ENCODE assay signal across 10 mouse cellular contexts in genomic region chr1:171390101-171390500, GRCm38 (mm10). TPM values are rescaled to one million over a fixed set of nuclear protein-coding genes. Genes with fewer than 3 reads are reported as not detected.
DNase-seq lines count a peak whose midpoint lies in the region; ATAC-seq and TF ChIP-seq lines count a peak whose summit lies in the region.
"Had no signal": no experiment of that assay in that cellular context is flagged by ENCODE, and none has a peak within 500 bp of the region (broad histone marks: within the 10 kb centered on the region; RNA-seq: fewer than 3 reads in every experiment).

No protein-coding gene starts in this region.

- WGBS in lung, embryonic 16.5 days: 62% methylated on average over 4 of the region's 4 CpGs

- TF ChIP-seq EP300 in ES-Bruce4 (IDR thresholded peaks at IDR 0.05; ENCODE audit: insufficient read depth, low read depth, low read length): 0 out of 2 replicates have a peak, but pooled peaks have one; percentile 26

- ATAC-seq in lung, embryonic 16.5 days (ENCODE audit: low read depth): peak; percentile 50; the same call in 1 of the 2 replicates

- no peaks in the 10 kb centered on the region for H3K9me3 ChIP-seq in ES-Bruce4 (replicated peaks; ENCODE audit: control insufficient read depth, insufficient read depth, low read length, poor library complexity, severe bottlenecking)
- no peaks in the 10 kb centered on the region for H3K9me3 ChIP-seq in lung, embryonic 16.5 days (ENCODE audit: control insufficient read depth, low read length)
- H3K9me3 ChIP-seq: limb, embryonic 13.5 days had no signal

- H3K36me3 ChIP-seq in ES-Bruce4 (ENCODE audit: control insufficient read depth, insufficient read depth, low read length, poor library complexity, severe bottlenecking): no peaks in the 10 kb centered on the region
- H3K36me3 ChIP-seq in lung, embryonic 16.5 days (ENCODE audit: control insufficient read depth, insufficient read depth, low read length): no peaks in the 10 kb centered on the region
- H3K36me3 ChIP-seq in splenic B cell, adult 2 months (ENCODE audit: control insufficient read depth, insufficient read depth, low read length, poor library complexity, severe bottlenecking): peaks cover 13% of the 10 kb centered on the region
- H3K36me3 ChIP-seq: limb, embryonic 13.5 days had no signal

- H3K4me2 ChIP-seq in lung, embryonic 16.5 days (ENCODE audit: low read depth, low read length): no peak overlapping the region
- H3K4me2 ChIP-seq: limb, embryonic 13.5 days had no signal

- no peak overlapping the region for H3K27ac ChIP-seq in ES-Bruce4 (ENCODE audit: insufficient read depth, low read length)
- H3K27ac ChIP-seq in lung, embryonic 16.5 days (ENCODE audit: low read length): no peak overlapping the region
- H3K27ac ChIP-seq: limb, embryonic 13.5 days had no signal

- TF ChIP-seq POLR2A in ES-Bruce4 (IDR thresholded peaks at IDR 0.05; ENCODE audit: insufficient read depth, low read length): no peak

- no peak overlapping the region for H3K4me3 ChIP-seq in ES-Bruce4 (ENCODE audit: low read depth, low read length)
- no peak overlapping the region for H3K4me3 ChIP-seq in lung, embryonic 16.5 days (ENCODE audit: low read length)
- H3K4me3 ChIP-seq: limb, embryonic 13.5 days had no signal

- DNase-seq in brain, adult 2 months (ENCODE audit: low read depth, low spot score): peak; percentile 32
- peak; percentile 94 for DNase-seq in splenic B cell, adult 2 months (ENCODE audit: low read depth, low spot score)
- DNase-seq in left cerebral cortex, postnatal 36 days (ENCODE audit: low spot score in 2 of 2): no peak
- no peak for DNase-seq in right cerebral cortex, adult 2 months (ENCODE audit: low spot score in 2 of 2)
- DNase-seq in kidney, postnatal 14 days: no peak
- DNase-seq: cerebellum, postnatal 25 days; gastrocnemius, postnatal 36 days had no signal

- intact Hi-C loops in left cerebral cortex, postnatal 36 days (cut with DNase I): no loop called here

- no peak overlapping the region for H3K9ac ChIP-seq in ES-Bruce4 (ENCODE audit: low read depth, poor library complexity, severe bottlenecking)
- H3K9ac ChIP-seq in lung, embryonic 16.5 days (ENCODE audit: low read length): no peak overlapping the region
- H3K9ac ChIP-seq: limb, embryonic 13.5 days had no signal

- H3K4me1 ChIP-seq in ES-Bruce4 (ENCODE audit: control insufficient read depth, insufficient read depth, low read length): peaks cover 4% of the 10 kb centered on the region
- no peaks in the 10 kb centered on the region for H3K4me1 ChIP-seq in lung, embryonic 16.5 days (replicated peaks; ENCODE audit: control insufficient read depth, insufficient read depth, low read length)

- no peak for TF ChIP-seq CTCF in ES-Bruce4 (IDR thresholded peaks at IDR 0.05; ENCODE audit: low read depth, low read length)

- H3K27me3 ChIP-seq in ES-Bruce4 (ENCODE audit: control insufficient read depth, insufficient read depth, low read length, poor library complexity, severe bottlenecking): no peaks in the 10 kb centered on the region
- no peaks in the 10 kb centered on the region for H3K27me3 ChIP-seq in lung, embryonic 16.5 days (ENCODE audit: control insufficient read depth, insufficient read depth, low read depth, low read length)
- H3K27me3 ChIP-seq in splenic B cell, adult 2 months (ENCODE audit: control insufficient read depth, insufficient read depth, low read length, poor library complexity, severe bottlenecking): no peaks in the 10 kb centered on the region
- H3K27me3 ChIP-seq: limb, embryonic 13.5 days had no signal

RNA-seq across cellular contexts. Expression of gene Arhgap30, which starts 1.3 kb away (rescaled TPM):
- 0.78 and 1.1 TPM in 2 replicates for polyA plus RNA-seq in ES-Bruce4 (2011; ENCODE audit: insufficient read depth, insufficient read length, low read depth, missing spikeins)
- polyA plus RNA-seq in lung, embryonic 16.5 days (2015; fragmentation: Nextera tagmentation; extraction: Ambion mirVana): 2.6 and 3.2 TPM in 2 replicates
- total RNA-seq in left cerebral cortex, postnatal 36 days (2021): 1 to 10 TPM; 1.7 to 1.8 TPM

RNA-seq across cellular contexts. Expression of gene Nectin4, which starts 20.2 kb away (rescaled TPM):
- polyA plus RNA-seq in ES-Bruce4 (2011; ENCODE audit: insufficient read depth, insufficient read length, low read depth, missing spikeins): 4.3 and 4.6 TPM in 2 replicates
- polyA plus RNA-seq in lung, embryonic 16.5 days (2015; fragmentation: Nextera tagmentation; extraction: Ambion mirVana): 7.4 and 9.4 TPM in 2 replicates
- 1 to 10 TPM; 2.3 to 3.9 TPM for total RNA-seq in left cerebral cortex, postnatal 36 days (2021)

RNA-seq across cellular contexts. Expression of gene Usf1, which starts 21.0 kb away (rescaled TPM):
- polyA plus RNA-seq in ES-Bruce4 (2011; ENCODE audit: insufficient read depth, insufficient read length, low read depth, missing spikeins): 57.7 and 79.4 TPM in 2 replicates
- polyA plus RNA-seq in lung, embryonic 16.5 days (2015; fragmentation: Nextera tagmentation; extraction: Ambion mirVana): 73.6 and 81.7 TPM in 2 replicates
- total RNA-seq in left cerebral cortex, postnatal 36 days (2021): 100 to 1,000 TPM; 107 to 113 TPM

RNA-seq across cellular contexts. Expression of gene Tstd1, which starts 28.6 kb away (rescaled TPM):
- 9.9 TPM in 2 replicates for polyA plus RNA-seq in ES-Bruce4 (2011; ENCODE audit: insufficient read depth, insufficient read length, low read depth, missing spikeins)
- 5.9 and 8.4 TPM in 2 replicates for polyA plus RNA-seq in lung, embryonic 16.5 days (2015; fragmentation: Nextera tagmentation; extraction: Ambion mirVana)
- 1 to 10 TPM; 1.1 to 1.9 TPM for total RNA-seq in left cerebral cortex, postnatal 36 days (2021)

RNA-seq across cellular contexts. Expression of gene Klhdc9, which starts 29.5 kb away (rescaled TPM):
- polyA plus RNA-seq in ES-Bruce4 (2011; ENCODE audit: insufficient read depth, insufficient read length, low read depth, missing spikeins): 0.52 and 0.73 TPM in 2 replicates
- polyA plus RNA-seq in lung, embryonic 16.5 days (2015; fragmentation: Nextera tagmentation; extraction: Ambion mirVana): 3.8 and 4.4 TPM in 2 replicates
- 10 to 100 TPM in 1 of 2 experiments, 1 to 10 TPM in 1; 7.9 to 10.9 TPM for total RNA-seq in left cerebral cortex, postnatal 36 days (2021)
- total RNA-seq: gastrocnemius, postnatal 36 days had no signal

Comparison
In these comparisons a context has a peak if more than half of its experiments do, and no peak if none do; other contexts are left out.
1. DNase-seq: peak in brain, adult 2 months (single experiment) and splenic B cell, adult 2 months (single experiment); none in left cerebral cortex, postnatal 36 days (0 of 2), right cerebral cortex, adult 2 months (0 of 2) and kidney, postnatal 14 days (single experiment).